Mouse (Mus musculus) thymus, adult 2 months (tissue): ENCODE measurements at regions not wholly inside any gene's neighbourhood (a gene's known extent, or its start where the extent isn't known, plus 50 kb on each side); places are given as distances from the start of the nearest gene placed in this dataset.

Experiments
- CTCF ChIP-seq: fragments of 200-500 bp; IDR thresholded peaks from 2 replicates; pipeline ENCODE4 v1.5.1; 2012; ENCODE audit warnings: mild to moderate bottlenecking, control low read depth, low read length, moderate library complexity, borderline replicate concordance; ENCODE audit not compliant: control insufficient read depth, poor library complexity, insufficient read depth; ENCODE audit errors: extremely low read depth
- POLR2A ChIP-seq: fragments of 200-500 bp; IDR thresholded peaks from 2 replicates; pipeline ENCODE4 v1.6.1; 2012; ENCODE audit warnings: mild to moderate bottlenecking, low read length, control low read depth, moderate library complexity; ENCODE audit not compliant: control insufficient read depth, poor library complexity, insufficient read depth; ENCODE audit errors: extremely low read depth

- TF ChIP-seq POLR2A = no peak
- TF ChIP-seq CTCF = no peak
These were observed 206.2 kb downstream of the H2al1j start for GRCm38 (mm10) chrX:11533871-11534270.
